Mouse (Mus musculus) frontal cortex, adult (tissue): ENCODE measurements around the gene Abracl.
A peak's percentile ranks its signal among the peaks of the same experiment; 100 is the strongest.

Source experiments
- ATAC-seq: cut with Nextera tagmentation; 2 replicates; pipeline ENCODE4 v1.9.2; 2017; ENCODE audit warnings: mild to moderate bottlenecking, moderate library complexity, mixed read lengths; ENCODE audit not compliant: low TSS enrichment

The Abracl gene

DNA sequence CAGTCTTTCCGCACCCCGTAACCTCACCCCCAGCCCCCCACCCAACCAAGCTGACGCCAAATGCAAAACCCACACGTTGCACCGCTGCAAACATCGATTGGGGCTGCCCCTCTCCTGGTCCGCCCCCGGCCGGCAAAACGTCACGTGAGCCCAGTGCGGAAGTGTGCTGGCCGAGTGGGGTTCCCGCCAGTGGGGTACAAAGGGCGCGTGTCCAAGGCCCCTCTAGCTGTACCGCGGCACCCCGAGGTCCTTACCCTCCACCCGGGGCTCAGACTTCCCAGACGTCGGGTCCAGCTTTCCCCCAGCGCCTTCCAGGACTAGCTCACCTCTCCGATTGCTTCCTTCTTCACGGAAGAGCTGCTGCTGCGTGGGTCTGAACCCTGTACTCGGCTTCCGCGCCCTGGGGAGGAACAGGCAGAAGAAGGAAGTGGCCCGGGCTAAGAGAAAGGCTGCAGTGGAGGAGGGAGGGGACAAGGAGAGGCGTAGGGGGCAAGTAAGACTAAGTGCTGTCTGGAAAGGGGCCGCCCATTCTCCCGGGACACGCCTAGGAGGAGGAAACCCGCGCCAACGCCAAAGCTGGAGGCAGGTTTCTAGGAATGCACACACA lies at the start of gene Abracl:
Gene Abracl, minus strand, starts transcription at position 548 of the 607 bp plus-strand sequence.
- peak; percentile 86 for ATAC-seq

DNA sequence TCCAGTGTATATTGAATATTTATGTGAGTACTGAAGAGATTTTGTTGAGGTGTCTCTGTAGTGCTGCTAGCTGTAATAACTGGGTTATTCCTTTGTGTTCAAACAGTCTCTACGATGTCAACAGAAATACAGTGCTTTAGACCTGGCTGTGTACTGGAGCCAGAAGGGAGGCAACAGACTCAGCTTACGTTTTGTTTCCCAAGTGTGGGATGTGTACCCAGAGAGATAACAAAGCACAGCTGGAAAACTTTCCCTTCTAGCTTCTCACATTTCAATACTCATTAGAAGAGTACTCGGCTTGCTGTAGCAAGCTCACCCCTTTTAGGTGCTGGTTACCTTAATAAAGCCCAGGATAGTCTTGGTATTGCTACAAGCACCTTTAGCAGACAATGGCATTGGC lies 49.8 kb upstream of the Abracl start:
- ATAC-seq, result no peak

DNA sequence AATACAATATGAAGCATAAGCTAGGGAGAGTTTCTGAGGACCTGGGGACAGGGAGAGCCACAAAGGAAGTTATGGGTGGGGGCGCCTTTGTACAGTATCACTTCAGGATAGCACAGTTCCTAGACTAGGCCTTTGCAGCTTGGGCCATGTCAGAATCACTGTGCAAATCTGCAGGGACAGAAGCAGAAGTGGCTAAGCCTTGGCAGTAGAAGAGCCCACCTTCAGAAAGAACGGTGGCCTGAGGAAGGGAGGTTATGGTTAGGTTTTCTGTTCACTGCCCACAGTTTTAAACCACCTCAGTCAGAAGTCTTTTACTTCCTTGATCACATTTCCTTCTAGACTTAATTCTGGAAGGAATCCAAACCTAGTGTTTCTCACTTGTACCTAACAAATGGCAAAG lies 47.5 kb upstream of the Abracl start:
- peak; percentile 48; the same call in 1 of the 2 replicates for ATAC-seq

DNA sequence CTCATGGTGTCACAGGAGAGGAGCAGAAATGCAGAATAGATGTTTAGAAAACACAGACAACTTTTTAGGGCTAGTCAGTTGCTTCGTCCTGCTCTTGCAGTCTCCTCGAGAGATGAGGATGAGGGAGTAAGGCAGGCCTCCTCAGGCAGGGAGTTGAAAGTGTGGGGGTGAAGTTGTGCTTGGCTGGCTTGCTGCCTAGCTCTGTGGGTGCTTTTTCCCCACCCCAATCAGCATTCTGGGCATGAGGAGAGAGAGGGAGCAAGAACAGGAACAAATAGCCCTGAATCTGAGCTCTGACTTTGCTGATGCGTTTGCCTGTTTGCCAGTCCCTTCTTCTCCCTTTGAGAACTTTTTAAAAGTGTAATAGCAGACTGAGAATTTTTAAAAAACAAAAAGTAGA lies 47.1 kb upstream of the Abracl start:
- ATAC-seq, result peak; percentile 96

DNA sequence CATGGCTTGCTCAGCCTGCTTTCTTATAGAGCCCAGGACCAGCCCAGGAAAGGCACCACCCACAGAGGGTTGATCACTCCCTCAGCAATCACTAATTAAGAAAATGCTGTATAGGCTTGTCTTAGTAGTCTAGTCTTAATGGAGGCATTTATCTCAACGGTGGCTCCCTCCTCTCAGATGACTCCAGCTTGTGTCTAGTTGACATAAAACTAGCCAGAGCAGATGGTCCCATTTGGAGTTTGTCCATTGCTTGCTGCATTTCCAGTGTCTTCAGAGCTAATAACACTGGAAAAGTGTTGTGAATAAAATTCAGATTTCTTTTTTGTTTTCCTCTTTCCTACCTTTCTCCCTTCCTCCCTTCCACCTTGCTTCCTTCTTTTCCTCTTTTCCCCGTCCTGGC lies 46.5 kb upstream of the Abracl start:
- ATAC-seq, result no peak

DNA sequence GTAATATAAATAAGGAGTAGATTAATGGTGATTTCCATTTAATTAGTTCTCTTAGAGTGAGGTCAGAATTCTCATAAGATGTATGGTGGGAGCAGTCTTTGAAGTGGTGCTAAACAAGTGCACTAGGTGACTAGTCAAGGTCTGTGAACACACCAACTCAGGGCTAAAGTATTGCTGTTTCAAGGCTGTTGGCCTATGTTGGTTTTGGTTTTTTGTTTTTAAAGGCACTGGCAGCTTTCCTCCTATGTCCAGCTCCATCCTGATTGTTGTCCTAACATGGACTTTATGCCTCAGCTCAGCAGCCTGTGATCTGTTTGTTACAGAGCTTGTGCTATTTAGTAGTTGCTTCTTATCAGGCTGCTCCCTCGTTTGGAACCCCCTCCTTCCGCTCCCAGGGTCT lies 45.8 kb upstream of the Abracl start:
- no peak for ATAC-seq

GRCm38 (mm10) chr10:18067761-18068446 lies 44.8 kb upstream of the Abracl start:
- no peak for ATAC-seq

GRCm38 (mm10) chr10:18066031-18066439 lies 42.9 kb upstream of the Abracl start:
- no peak for ATAC-seq

DNA sequence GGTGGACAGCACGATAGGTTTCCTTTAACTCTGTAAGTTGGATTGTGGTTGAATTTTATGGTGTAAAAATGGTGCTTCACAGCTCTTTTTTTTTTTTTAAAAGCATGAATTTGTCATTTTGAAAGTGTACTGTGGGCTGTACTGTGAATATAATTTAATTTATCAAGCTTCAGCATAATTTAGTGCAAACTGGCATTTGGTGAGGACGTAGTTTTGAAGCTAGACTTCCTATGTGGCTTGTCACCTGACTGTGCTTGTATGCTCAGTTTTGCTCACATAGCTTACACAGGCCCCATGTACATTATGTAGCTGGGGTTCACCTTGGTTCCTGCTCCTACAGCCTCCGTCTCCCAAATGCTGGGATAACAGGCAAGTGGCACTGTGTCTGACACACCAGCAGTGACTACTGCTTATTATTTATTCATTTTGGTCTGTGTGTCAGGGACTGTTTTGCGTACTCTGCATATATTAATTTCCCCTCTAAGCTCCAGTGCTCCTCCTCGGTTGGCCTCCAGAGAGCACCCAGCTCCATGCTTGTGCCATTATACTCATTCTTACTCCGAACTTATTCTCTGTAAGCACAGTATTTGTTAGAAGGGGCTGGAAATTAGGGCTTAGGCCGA lies 41.6 kb upstream of the Abracl start:
- ATAC-seq, result peak; percentile 38

DNA sequence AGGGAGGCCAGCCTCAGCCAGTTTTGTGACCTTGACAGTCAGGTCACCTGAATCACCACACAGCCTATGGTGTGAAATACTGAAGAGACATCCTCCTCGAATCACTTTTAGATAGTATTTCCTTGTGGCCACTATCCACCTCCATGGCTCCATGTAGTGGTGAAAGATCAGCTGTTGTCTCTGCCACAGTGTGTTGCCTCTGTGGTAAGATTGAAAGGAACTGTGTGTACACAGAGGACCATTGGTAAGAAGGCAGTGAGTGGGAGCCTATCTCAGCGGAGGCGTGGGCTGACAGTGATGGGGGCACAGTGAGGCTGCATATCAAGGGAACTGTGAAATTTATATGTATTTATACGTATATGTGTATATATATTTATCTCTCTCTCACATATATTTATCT lies 38.4 kb upstream of the Abracl start:
- no peak for ATAC-seq

DNA sequence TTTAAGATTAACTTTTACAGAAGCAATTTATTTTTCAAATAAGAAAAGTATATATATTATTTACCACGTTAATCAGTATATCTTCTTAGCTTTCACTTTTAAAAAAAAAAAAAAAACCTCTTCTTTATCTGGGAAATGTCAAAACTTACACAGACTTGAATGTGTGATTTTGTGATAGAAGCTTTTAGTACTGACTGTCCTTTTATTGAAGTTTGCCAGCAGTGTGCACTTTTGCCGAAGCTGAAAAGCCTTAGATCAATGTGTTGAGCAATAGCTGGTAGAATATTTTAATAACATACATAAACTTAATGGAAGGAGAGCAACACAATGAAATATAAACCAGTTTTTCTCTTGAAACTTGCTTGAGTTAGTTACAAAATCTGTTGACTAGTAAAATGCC lies 37.7 kb upstream of the Abracl start:
- no peak for ATAC-seq

DNA sequence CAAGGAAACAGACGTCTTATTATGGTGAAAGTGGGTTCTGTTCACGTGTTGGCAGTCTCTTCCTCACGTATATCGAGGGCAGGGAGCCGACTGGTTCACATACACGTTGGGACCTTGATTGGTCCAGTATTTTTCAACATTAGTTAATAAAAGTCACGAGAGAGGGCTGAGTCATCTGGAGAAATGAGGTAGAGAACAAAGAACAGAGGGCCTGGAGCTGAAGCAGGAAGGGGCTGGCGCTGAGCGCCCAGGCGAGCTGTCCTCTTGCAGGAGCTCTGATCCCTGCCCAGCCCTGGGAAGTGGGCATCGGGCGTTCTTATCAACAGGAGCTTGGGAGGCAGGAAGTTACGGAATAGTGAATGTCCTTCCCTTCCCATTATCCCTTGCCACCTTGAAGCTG lies 36.7 kb upstream of the Abracl start:
- no peak for ATAC-seq

GRCm38 (mm10) chr10:18058681-18059338 lies 35.7 kb upstream of the Abracl start:
- ATAC-seq, result no peak

GRCm38 (mm10) chr10:18056391-18056745 lies 33.3 kb upstream of the Abracl start:
- ATAC-seq, result no peak

DNA sequence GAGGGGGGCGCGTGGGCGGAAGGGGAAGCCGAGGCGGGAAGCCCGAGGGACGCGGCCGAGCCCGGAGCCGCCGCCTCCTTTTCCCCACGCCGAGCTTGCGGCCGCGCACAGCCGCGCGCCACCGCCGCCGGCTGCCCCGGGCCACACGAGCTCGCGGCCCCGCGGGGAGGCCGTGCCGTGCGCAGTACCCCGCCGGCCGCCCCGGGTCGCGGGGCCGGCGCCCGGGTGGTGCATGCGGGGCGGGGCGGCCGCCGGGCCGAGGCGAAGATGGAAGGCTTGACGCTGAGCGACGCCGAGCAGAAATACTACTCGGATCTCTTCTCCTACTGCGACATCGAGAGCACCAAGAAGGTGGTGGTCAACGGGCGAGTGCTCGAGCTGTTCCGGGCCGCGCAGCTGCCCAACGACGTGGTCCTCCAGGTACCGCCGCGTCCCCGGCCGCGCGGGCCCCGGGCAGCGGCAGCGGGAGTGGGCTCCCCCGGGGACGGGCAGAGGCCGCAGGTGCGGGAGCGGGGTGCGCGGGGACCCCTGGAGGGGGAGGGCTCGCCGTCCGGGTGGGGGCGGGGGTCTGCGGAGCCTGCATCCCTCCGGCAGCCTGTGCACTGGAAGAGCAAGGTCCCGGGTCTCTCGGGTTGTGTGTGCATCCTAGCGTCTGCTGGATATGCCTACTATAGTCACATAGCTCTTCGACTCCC lies 32.8 kb upstream of the Abracl start, which contains the start of gene Reps1:
Gene Reps1, plus strand, starts transcription at position 166 of the 695 bp plus-strand sequence.
- peak; percentile 74 for ATAC-seq

GRCm38 (mm10) chr10:18055009-18055695 lies 32.1 kb upstream of the Abracl start:
- ATAC-seq, result peak; percentile 99

DNA sequence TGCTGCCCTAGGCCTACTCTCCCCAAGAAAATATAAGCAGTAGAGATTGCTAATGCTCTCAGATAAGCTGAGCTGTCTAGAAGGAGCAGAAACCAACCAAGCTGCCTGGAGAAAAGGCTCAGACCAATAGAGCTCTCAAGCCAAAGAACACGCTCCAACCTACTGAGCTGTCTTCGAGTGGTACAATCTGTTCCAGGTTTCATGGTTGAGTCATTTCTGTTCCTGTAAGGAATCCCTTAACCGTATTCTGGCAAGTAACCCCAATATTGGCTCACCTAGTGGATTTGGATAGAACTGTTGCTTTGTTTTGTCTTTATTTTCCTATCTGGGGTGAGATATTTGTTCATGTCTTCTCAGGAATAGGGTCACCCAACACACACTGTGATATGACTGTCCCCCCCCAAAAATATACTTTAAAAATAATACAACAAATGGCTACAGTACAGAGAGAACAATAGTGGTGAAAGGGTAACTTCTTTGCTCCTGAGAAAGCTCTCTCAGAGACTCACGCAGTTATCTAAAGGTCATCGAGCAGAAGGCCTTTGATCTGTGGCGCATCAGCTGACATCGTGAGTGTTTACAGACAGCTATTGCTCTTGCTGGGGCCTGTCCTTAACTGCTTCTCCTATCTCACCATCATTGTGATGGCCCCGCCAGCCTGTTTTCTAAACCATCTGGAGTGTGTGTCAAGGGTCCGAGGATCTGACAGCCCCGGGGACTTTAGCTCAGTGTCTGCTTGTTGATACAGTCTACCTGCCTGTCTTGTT lies 24.5 kb upstream of the Abracl start:
- ATAC-seq, result no peak

GRCm38 (mm10) chr10:18046380-18046779 lies 23.3 kb upstream of the Abracl start:
- no peak for ATAC-seq

- peak; percentile 76 for ATAC-seq
Measured at GRCm38 (mm10) chr10:18036849-18037248, 13.8 kb upstream of the Abracl start.

GRCm38 (mm10) chr10:18034408-18034807 lies 11.3 kb upstream of the Abracl start:
- no peak for ATAC-seq

DNA sequence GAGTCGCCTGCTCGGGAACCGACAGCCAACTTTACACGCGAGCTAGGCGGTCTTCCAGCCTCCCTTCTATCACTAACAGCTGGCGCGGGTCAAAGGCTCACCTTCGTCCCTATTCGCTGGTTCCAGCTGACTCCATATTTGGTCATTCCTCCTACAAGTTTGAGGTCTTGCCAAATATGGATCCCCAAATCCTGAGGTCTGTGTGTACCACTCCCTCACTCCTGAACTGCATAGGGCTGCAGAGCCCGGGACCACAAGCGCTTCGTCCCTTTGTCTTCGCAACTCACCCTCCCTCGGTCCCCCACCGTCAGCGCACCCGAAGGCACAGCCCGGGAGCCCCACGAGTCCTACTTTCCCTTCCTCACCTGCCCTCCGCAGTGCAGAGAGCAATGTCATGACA lies 776 bp downstream of the Abracl start:
- ATAC-seq, result peak; percentile 33
